Mouse (Mus musculus): ENCODE data around the gene Prmt9.

Gene Prmt9

DNA sequence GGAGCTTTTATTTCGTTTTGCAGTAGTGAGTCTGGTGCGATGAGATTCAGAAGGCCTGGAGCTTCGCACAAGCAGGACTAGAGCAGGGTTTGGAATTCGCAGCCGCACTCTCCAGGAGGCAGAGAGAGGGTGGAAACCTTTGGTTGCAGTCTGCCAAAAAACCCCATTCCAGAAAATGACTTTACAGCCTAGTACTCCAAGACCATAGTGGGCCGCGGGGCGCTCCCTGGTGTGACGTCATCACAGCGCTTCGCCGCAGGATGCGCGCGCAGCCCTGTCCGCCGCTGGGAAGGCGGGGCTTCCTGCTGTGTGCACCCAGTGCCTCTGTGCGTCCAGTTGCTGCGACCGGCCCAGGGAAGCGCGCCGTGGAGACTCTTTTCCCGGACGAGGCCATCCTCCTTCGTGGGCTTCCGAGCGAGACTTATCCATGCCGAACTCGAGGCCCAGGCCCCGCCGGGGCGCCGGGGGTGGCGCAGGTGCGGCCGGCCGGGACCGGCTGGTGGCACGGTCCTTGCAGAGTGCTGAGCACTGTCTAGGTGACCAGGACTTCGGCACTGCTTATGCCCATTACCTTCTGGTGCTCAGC lies at the start of gene Prmt9:
Gene Prmt9 (plus strand): TSS at position 277 of the 586 bp plus-strand sequence.
- peak; percentile 95 for DNase-seq

DNA sequence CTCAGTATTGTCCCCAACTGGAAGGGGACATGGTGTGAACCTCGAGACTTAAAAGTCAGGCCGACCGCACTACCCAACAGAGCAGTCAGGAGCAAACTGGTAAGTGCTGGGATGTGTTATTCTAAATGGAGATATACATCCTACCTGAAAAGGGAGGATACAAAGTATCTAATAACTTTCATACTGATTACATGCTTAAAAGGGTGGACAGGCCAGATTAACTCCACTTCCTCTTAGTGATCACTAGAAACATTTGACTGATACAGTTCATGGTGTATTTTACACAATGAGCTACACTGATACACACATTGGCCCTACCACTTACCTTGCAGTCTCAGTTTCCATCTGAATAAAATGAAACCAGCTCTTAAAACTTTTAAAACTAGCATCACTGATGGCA lies 48.9 kb upstream of the Prmt9 start:
- no peak for DNase-seq

DNA sequence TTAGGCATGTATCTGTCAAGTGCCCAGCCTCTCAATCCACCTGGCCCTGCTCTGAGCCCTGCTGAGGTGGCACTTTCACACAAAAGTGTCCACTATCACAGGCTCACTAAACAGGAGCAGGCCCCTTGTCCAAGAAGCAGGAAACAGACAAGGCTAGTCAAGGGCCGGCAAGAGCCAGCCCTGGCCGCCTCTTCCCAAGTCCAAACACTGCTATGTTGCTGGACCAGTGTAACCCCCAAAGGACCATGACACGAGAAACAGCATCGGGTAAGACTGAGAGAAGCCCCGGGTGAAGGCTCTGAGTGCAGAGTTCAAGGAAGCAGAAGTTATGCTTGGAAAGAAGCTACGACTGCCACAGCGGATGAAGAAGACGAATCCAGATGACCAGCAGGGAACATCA lies 48.1 kb upstream of the Prmt9 start:
- DNase-seq, result no peak

GRCm38 (mm10) chr8:77502547-77502946 lies 46.6 kb upstream of the Prmt9 start:
- DNase-seq, result no peak

- no peak for DNase-seq
Measured at GRCm38 (mm10) chr8:77506539-77506938, 42.7 kb upstream of the Prmt9 start.

GRCm38 (mm10) chr8:77507510-77508035 lies 41.6 kb upstream of the Prmt9 start:
- no peak for DNase-seq

DNA sequence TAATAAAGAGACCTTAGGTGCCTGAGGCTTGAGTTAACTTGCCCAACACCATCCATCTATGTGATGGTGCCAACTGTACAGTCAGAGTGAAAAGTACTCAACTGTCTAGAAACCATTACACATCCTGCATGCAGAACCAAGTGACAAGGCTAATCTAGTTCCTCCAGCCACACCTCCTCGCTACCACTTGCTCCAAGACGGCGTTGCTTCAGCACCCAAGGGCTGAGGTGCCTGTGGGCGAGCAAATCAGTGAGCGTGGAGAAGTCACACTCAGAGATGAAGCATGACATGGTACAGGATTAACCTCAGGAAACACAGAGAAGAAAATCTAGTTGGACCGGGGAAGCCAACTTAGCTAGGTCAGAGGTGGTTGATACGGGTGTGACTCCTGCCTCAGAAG lies 40.2 kb upstream of the Prmt9 start:
- no peak for DNase-seq

GRCm38 (mm10) chr8:77510426-77510825 lies 38.8 kb upstream of the Prmt9 start:
- DNase-seq, result no peak

GRCm38 (mm10) chr8:77511750-77512493 lies 37.3 kb upstream of the Prmt9 start:
- peak; percentile 52 for DNase-seq

DNA sequence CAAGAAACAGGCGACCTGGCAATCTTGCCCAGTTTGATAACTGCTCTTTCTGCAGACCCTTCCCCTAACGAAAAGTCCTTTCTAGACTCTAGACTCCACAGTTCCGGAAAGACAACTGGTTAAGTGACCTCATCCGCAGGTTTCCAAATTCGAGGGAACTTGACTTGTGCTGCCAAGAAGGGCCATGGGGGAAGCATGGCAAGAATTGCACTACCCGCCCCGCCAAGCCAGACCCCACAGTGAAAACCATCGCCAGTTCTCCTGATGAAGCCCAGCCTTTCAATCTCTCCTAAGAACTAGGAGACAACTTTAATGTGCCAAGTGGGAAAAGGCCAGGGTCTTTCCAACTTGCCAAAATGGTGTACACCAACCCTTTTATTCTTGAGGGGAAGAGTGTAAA lies 34.0 kb upstream of the Prmt9 start:
- DNase-seq, result no peak

DNA sequence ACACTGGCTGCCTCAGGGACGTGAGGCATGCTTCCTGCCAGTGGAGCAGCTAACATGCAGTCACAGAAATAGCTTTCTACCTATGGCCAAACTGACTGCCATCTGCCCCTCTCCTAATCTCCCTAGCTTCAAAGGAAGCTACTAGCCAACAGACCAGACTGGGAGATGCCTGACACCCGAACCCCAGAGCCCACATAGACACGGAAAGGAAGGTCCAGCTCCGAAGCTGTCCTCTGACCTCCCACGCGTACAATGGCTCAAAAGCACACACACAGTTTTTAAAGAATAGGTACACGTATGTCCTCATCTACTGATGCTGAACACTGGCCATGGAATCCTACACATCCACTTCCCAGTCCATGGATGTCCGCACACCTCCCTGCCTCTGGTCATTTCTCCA lies 33.4 kb upstream of the Prmt9 start:
- DNase-seq, result no peak

- DNase-seq, result peak; percentile 44
Measured at GRCm38 (mm10) chr8:77516845-77517244, 32.4 kb upstream of the Prmt9 start.

DNA sequence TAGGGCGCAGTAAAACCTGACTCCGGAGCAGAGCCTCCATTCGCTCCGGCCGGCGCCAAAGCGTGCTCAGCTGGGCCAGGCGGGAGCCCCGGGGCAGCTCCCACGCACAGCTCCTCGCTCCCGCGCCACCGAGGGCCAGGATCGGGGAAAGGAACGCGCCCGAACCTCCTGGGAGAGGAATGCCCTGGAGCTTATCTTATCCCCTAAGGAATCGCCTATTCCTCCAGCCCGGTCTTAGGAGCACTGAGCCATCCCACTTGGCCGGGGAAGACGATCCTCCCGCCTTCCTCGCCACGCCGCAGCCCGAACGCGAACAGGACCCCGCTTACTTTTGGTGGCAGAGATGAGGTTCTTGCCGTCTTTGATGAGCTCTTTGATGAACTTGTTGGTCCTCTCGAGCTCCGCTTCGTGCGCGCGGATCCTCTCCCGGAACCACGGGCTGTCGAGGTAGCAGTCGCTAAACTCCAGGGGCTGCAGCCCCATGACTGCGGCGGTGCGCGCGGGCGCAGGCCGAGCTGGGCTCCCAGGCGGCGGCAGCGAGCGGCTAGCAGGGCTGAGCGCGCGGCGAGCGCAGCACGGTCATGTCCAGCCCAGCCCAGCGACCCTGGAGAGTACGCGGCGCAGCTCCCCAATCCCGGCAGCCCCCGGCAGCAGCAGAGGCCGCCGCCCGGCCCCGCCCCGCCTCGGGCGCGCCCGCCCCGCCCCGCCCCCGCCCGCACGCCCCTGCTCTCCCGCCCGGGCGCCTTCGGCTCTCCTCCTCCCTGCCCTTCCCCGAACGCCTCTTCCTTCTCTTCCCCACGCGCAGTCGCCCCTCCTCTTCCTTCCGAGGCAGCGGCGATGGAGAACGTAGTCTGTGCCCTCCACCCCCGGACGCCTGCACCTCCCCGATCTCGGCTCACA lies 31.6 kb upstream of the Prmt9 start, which contains the start of gene Arhgap10:
Gene Arhgap10 (minus strand): TSS at position 653 of the 900 bp plus-strand sequence.
- DNase-seq, result peak; percentile 93

DNA sequence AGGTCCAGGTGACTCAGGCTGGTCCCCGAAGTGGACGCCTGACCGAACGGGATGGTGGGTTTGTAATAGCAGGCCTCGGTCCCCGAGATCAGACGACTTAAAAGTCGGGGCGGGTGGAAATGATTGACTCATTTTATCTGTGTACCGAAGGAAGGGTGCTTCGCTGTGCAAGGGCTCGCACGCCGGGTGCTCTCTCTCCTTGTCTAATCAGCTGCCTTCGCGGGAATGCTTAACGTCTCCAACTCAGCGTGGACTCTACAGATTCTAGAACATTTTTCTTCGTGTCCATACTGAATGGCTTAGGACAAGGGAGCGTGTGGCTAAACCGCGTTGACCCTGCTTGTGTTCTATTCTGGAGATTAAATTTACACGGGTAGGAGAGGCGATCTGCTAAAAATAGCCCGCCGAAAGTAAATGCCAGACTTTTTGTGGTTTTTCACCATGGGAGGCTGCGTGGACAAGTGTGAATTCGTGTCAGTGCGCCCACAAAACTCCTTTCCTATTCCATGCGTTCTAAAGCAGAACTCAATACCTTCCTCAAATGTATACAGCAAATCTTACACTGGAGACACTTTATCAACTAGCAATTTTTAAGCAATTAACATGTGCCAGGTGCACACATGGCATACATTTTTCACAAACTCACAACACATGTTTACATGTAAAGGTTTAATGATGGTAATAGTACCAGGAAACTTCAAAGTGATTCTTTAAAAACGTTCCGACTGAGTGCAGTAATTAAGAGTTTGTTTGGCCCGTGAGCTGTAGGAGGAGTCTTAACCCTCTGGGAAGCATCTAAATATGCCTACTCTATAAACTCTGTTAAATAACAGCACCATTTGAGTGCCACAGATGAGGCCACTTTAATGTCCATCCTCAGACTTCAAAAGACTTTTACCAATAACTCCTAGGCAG lies 30.7 kb upstream of the Prmt9 start:
- no peak for DNase-seq

DNA sequence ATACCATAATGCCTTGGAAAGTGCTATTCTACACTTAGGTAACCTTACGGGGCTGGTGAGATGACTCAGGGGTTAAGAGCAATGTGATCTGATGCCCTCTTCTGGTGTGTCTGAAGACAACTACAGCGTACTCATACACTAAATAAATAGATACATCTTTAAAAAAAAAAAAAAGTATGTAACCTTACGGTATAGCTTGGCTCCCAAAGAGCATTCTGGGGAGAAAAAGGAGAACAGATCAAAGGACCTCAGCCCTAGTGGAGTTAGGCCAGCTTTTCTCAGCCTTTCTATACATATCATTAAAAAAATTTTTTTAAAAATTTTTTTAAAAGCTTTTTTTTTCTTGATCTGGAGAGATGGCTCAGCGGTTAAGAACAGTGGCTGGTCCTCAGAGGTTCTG lies 28.6 kb upstream of the Prmt9 start:
- DNase-seq, result no peak

GRCm38 (mm10) chr8:77521028-77521785 lies 28.0 kb upstream of the Prmt9 start:
- no peak for DNase-seq

DNA sequence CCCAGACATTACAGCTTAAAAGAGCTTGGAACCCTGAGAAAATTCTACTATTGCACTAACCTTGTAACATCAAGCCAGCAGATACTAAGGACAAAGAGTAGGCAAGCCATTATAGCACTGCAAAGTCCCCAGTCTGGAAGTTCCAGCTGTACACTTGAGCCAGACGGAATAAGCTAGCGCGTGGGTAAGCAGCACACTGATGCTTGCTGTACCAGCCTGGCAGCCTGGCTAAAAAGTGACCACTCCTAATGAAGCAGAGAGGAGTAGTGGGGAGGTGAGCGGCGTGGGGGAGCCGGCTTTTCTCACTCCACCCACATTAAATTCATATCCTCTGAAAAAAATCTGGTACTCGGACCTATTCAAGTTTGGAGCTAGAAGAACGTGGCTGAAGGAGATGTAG lies 26.2 kb upstream of the Prmt9 start:
- DNase-seq, result no peak

- no peak for DNase-seq
Measured at GRCm38 (mm10) chr8:77524018-77524615, 25.1 kb upstream of the Prmt9 start.

- no peak for DNase-seq
Measured at GRCm38 (mm10) chr8:77524906-77525305, 24.3 kb upstream of the Prmt9 start.

GRCm38 (mm10) chr8:77526130-77526529 lies 23.1 kb upstream of the Prmt9 start:
- DNase-seq, result no peak

Measured in embryo, embryonic 11 days (tissue).